Mouse (Mus musculus) fat pad, adult 2 months (tissue): ENCODE data around the gene Calm3.

Source experiments
- DNase-seq: peaks from one replicate; pipeline ENCODE4 v3.0.0-alpha.2; 2011; ENCODE audit warnings: low read depth, low spot score; ENCODE audit errors: extremely low read depth

Gene Calm3

DNA sequence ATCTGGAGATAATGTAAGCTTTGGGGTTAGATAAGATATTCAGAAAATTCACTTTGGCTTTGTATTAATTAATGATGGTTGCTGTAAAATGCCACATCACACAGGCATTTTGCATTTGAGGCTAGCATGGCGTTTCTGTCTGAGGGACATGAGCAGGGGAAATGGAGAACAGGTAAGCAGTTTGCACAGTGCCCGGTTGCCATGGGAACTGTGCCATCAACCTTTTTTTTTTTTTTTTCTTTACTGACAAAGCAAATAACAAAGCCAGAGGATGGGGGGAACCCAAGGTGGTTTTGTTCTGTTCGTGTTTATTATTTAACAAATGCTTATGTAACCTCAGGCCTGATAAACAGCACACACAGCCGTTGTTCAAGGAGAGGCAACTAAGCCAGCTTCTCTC lies 18.9 kb upstream of the Calm3 start:
- no peak for DNase-seq

DNA sequence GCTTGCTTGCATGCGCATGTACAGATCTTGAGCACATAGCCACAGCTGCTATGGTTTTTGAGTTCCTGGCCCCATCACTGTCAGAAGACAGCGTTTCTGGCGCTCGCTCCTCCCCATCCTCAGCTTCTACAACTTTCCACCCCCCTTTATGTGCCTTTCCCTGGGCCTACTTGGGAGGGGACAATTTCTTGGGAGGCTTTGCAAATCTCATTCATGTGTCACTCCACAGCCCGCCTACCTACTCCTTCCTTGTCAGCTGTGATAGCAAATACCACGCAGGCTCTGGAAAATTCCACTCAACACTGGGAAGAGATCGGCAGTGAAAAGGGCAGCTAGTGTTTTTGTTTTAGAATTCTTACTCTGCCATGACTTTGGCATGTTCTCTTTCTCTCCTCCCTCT lies 16.4 kb upstream of the Calm3 start:
- DNase-seq, result no peak

DNA sequence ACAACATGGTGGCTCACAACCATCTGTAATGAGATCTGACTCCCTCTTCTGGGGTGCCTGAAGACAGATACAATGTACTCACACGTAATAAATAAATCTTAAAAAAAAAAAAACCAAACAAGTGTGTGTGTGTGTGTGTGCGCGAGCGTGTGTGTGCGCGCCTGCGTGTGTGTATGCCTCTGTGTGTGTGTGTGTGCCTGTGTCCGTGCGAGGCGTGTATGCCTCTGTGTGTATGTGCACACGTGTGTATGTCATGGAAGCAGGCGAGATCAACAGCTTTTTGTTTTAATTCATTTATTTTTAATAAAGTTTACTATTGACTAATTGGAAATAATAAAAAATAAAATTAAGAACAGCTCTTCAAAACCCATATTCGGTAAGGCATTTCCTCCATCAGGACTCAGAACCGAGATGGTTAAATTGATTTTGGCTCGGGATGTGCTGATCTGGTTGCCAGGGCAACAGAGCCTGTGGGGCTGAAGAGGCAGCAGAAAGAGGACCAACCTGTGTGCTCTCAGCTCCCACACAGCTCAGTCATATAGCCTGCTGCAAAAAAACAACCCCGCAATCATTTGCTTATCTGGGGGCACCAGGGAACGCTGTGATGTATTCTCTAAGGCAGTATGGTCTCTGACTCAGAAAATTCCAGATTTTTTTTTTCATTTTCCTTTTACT lies 14.3 kb upstream of the Calm3 start:
- no peak for DNase-seq

DNA sequence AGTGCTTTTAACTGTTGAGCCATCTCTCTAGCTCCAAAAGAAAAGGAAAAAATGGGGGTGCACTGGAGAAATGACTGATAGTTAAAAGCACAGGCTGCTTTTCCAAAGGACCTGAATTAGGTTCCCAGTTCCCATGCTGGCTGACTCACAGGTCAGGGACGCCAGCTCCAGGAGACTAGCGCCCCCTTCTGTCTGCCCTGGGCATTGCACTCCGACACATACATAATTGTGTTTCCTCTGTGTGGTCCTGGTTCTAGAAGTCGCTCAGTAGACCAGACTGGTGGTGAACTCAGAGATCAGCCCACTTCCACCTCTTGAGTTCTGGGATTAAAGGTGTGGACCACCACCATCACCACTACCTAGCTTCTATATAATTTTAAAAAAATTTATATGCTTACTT lies 13.4 kb upstream of the Calm3 start:
- no peak for DNase-seq

DNA sequence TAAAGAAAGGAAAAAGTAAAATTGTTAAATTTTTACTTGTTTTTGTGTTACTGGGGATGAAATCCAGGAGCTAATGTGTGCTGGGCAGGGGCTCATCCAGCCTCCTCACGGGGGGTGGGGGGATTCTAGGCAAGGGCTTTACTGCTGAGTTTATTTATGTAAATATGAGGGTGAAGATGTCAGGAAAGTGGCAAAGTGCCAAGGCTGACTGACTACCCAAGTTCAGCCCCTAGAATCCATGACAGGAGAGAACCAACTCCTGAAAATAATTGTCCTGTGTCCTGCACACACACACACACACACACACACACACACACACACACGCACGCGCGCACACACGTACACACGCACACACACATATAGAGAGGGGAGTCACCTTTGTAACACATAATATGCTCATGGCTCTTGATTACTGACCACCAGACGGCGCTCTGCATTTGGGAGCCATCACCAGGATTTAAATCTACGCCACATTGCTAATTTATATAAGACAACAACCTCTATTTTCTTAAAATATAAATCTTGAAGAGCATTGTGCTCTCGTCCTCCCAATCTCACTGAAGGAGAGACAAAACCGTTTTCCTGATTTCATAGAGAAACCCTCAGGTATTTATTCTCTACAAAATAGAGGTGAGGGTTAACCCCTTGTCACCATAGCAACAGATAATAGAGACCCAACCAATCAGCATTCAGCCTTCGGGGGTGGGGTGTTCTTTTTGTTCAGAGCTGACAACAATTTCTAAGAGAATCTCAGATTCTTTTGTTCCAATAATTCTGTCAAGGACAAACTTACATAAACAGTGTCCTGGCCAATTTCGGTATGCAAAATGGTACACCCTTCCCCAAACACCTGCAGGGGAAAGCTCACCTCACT lies 9.0 kb upstream of the Calm3 start:
- DNase-seq, result no peak

DNA sequence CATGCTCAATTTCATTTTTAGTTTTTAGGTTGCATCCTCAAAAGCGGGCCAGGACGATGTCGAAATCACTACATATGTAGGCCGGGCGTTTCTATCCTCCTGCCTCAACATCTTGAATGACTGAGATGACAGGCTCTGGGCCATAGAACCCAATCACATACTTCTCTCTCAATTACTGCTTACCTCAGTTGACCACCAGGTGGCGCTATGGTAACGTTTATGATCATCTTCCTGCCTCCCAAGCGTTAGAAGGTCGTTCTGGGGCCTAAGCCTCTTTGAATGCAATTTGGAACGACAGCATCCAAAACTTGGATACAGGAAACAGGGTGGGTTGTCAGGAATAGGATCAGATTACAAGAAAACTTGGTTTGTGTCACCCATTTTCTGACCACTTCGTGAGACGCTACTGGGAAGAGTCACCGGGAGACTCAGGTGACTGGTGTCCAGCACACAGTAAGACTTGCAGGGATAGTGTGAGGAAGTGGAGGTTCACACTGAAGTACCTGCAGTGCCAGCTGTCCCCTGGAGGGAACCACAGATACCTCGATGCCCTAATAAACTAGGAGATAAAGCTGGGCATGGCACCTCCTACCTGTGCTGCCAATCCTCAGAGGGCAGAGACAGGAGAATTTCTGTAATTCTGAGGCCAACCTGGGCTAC lies 8.2 kb upstream of the Calm3 start:
- DNase-seq, result no peak

DNA sequence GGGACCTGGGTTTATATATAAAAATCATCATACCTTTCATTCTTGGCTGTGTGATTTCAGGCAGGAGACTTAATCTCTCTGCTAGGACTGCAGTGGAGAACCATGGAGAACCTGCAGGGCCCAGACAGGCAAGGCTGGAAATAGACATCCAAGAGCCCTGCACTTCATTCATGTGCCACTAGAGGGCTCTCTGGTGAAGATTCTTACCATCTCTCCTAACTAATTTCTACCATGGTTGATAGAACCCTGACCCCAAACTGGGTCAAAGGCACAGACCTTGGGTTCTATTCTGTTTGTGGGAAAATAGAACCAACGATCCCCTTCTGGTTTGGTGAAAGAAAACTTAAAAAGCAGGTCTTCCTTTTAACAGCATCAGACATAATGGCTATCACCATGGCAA lies 6.9 kb upstream of the Calm3 start:
- no peak for DNase-seq

DNA sequence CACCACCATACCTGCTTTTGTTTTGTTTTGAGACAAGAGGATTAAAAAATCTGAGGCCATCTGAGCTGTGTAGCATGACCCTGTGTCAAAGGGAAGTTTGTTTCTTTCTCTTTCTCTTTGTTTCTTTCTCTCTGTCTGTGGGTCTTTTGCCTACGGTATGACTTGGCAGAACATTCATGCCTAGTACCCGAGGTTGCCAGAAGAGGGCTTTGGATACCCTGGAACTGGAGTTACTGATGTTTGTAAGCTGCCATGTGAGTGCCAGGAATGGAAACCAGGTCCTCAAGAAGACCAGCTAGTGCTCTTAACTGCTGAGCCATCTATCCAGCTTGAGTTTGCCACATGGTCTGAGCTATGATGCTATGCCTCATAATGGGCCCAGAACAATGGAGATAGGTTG lies 4.4 kb upstream of the Calm3 start:
- DNase-seq, result no peak

DNA sequence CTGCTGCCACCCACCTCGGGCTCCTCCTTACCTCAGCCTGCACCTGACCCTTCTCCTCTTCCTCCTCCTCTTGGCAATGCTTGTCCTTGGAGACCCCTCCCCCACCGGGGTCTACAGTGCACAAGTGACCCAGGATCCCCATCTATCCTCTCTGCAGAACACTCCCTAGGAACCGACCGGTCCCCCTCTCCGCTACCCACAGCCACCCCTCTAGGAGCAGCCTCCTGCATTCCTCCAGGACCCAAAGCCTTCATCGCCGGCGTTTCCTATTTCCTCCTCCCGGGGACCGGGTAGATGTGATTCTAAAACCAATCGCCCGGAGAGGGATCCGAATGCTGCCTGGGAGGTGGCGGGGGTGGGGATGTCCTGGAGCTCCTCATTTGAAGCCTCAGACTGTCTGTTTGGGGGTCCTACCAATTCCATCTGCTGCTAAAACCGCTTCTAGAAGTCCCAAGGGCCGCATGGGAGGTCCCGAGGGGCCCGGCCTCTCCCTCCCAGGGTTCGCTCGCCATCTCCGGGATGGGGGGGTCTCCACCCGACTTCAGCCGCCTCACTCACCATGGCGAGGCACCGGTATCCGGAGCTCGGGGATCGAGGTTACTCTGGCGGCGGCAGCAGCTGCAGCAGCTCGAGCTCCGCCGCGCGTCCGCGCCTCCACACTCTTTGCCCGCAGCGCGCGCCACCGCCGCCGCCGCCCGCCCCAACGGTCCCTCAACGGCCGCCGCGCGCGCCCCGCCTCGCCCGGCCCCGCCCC lies 454 bp downstream of the Calm3 start:
- DNase-seq, result no peak

DNA sequence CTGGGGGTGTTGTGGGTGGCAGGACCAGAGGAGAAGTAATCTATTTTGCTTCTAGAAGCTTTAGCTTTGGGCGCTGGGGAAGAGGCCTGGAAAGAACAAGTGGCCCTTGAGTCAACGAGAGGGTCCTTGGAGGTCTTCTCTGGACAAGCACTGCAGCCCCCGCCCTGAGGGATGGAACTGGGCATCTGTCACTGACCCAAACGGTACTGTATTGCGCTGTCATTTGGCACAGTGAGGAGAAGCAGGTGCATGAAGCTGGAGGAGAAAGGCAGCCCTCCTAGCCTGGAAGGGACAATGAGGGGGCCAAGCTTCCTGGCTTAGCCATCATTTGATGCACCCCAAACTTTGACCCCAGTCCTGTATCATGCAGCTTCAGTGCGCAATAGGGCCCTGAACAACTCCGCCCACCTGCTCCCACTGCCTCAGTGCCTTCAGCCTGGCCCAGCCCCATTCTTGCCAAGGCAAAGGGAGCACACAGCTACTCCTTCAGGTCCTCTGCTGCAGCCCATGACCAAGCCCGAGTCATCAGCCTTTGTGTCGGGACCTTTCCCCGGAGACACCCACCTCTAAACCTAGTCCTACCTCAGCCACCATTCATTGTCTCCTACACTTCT lies 1.4 kb downstream of the Calm3 start:
- no peak for DNase-seq

DNA sequence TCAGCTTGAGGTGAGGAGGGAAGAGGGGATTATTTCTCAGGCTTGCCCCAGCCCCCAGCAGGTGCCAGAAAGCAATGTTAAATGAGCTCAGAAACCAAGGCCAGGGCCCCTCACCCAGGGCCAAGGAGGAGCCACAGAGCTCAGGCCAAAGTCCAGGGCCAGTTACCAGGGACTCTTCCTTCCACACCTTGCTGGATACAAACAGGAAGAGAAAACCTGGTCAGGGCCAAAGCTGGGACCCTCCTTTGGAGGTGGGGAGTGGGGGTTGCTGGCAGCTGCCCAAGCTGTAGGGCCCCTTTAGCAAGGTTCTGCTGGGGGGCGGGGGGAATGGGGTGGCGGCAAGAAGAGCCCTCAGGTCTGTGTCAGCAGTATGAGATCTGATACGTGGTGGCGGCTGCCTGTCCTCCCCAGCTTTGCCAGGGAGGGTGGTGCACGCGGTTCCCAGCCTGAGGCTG lies 2.0 kb downstream of the Calm3 start:
- DNase-seq, result no peak

DNA sequence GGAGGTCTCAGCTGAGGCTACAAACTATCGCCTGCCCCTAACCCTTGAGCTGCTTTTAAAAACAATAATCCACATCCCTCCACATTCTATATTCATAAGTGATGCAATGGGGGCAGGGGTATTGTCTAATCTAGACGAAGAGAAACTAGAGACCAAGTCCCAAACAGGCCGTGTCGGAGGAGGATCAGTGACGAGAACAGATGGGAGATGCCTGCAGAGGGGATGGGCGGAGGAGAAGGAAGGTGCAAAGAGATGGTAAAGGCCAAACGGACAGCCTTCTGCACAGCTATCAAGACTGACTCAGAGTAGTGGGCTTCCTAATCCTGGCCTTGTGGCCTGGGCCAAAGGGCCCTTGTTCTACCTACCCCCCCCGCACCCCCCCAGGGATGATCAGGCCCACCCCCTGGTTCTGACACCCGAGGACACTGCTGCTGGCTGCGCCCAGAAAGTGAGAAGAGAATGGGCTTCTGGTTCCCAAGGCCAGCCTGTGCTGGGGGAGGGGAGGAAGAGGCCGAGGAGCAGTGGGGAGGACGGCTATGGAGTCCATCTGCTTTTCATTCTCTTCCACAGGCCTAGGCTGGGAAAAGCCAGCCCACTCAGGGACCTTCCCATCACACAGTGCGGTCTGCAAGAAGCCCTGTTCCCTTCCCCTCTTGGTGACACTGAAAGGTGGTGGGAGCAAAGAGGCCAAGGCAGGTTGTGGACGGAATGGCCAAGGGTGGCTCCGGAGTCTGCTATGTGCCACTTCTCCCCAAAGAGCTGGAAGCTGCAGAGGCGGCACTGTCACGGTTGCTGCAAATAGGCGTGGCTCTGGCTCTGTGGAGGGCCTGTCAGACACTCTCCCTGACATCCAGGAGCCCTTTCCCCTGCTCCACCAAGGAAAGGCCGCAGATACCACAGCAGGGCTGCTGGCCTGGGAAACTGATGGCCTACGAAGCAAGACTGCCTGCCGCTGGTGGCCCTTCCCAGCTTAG lies 2.8 kb downstream of the Calm3 start:
- no peak for DNase-seq

DNA sequence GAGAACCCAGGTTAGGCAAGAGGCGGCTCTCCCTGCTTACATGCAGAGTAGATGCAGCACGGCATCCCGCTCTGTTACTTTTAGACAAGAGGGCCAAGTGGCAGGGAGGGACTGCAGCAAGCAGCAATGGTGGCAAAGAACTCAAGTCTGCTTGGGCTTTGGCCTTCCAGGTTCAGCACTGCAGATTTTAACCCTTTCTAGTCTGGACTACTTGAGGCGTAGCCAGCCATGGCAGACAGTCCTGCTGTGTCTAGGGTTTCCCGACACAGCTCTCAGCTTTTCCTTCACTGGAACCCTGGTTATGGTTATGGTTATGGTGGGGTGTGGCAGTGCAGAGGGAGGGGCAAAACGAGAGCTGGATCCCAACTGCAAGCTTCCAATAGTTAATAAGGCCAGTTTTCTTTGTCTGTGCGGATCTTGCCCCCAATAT lies 3.7 kb downstream of the Calm3 start:
- no peak for DNase-seq

DNA sequence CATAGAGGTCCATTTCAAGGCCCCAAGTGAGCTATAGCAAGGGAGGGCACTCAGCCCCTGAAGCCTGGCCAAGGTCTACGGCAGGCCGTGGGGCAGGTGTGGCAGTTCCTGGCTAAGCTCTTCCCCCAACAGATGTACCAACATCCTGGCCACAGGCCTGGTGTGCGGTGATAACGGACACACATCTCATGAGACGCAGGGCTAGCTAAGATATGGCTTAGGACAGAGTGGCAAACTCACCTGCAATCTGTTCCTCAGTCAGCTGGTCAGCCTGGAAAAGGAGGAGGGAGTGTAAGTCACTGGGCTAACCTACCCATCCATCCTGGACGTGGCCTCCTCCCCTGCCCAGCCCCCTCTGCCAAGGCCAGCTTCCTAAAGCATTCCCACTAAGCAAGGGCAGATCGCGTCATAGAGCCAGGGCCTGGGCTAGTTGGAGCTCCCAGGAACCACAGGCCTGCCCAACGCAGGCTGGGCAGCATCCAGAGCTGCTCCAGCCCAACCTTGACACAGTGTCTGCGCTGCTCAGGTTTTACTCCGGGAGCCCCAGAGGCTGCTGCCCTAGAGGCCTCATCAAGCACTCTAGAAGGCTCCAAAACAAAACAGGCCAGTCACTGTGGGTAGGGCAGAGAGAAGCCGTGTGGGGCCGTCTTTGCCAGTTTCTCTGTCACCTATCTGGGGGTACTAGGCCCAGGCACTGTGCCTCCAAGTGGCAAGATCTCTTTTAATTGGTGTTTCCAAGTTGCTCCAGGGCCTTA lies 4.3 kb downstream of the Calm3 start:
- DNase-seq, result no peak

DNA sequence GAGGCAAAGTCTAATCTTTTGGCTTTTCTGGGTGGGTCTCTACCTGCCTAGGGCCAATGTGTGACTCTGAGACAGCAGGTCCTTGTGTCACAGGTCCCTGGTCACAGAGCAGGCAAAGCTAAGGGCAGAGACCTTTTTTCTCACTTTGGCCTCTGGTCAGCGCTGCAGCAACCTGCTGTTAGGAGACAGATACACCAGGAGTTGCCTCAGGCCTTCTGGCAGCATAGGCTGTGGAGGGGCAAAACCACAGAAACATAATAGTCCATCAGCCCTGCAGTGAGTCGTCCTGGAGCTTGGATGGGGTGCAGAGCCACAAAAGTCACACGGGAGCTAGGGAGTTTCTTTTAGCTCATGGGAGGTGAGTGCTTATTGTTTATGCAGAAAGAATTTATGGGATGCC lies 5.2 kb downstream of the Calm3 start:
- DNase-seq, result no peak

DNA sequence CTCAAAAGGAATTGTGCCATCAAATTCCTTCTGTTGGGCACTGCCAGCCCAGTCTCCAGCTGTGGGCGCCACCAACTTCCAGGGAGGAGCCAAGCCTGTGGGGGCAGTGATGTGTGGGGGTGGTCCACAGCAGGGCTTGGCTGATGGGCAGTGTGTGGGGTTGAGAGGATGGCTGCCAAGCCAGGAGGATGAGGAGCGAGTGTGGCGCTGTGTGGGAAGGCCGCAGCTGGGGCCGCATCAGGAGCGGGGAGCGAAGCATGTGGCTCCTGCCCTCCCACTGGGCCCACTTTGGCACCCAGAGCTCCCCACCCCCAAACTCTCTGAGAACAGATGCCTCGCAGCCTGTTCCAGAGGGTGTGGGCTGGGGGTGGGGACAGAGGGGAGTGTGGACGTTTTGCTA lies 5.9 kb downstream of the Calm3 start:
- DNase-seq, result no peak

DNA sequence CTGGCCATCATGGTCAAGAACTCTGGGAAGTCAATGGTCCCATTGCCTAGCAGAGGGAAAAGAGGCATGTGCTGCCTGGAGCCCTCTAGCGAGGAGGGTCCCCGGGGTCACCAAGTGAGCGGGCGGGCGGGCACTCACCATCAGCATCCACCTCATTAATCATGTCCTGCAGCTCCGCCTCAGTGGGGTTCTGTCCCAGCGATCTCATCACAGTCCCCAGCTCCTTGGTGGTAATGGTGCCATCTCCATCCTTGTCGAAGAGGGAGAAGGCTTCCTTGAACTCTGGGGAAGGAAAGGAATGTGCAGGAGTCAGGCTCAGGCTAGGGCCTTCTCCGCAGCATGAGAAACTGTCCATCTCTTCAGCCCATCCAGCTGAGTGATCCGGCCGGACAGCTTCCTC lies 6.5 kb downstream of the Calm3 start:
- no peak for DNase-seq

DNA sequence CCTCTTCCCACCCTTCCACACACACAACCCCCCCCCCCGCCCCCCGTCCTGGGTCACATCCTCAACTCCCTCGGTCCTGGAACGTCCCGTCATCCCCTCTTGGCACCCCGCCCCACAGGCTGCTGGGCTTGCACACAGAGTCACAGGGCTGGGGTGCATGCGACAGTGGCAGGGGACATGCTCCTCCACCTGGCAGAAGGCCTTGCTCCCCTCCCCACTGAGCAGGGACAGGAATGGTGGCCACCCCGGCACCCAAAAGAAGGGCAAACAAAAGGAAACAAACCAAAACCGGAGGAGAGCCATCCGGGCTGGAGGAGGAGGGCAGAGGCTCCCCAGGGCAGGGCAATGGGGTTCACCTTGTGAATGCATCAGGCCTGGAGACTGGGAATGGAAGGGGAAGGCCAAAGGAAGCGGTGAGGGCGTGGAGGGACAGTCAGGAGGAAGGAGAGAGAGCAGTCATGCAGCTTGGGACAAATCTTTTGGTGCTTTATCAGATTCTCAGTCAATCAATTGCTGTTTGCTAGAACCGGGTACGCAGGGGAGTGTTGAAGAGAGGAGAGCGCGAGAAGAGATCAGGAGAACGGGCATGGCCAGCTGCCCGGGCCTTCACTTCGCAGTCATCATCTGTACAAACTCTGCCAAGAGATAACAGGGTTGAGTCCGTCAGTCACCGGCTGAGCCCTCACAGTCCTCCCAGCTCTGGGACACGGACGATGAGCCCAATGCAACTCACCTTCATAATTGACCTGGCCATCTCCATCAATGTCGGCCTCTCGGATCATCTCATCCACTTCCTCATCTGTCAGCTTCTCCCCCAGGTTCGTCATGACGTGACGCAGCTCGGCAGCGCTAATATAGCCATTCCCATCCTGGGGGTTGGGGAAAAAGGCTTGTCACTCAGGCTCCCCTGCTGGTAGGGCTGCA lies 7.3 kb downstream of the Calm3 start:
- no peak for DNase-seq
